Mouse (Mus musculus) MEL (cell line): ENCODE results near the gene Coq8b.

Experiments
- CHD2 ChIP-seq: IDR thresholded peaks from 2 replicates; pipeline ENCODE4 v1.6.1; 2011; ENCODE audit warnings: low read length, improper control_type of control experiment
- CTCF ChIP-seq, 3 experiments: IDR thresholded peaks in 2 of 3; conservative IDR thresholded peaks in 1 of 3; 2 replicates each; pipeline ENCODE4 v1.5.1; 2011 to 2012; ENCODE audit warnings: low read length in 3 of 3, low read depth in 2 of 3, mild to moderate bottlenecking in 2 of 3, improper control_type of control experiment in 1 of 3, inconsistent platforms in 1 of 3, mixed read lengths in 1 of 3, moderate library complexity in 1 of 3; ENCODE audit not compliant: control insufficient read depth in 1 of 3, insufficient read depth in 1 of 3, poor library complexity in 1 of 3, severe bottlenecking in 1 of 3
- JUND ChIP-seq: IDR thresholded peaks from 2 replicates; pipeline ENCODE4 v1.6.1; 2011; ENCODE audit warnings: low read depth, mild to moderate bottlenecking, improper control_type of control experiment, low read length
- POLR2A ChIP-seq, 2 experiments: IDR thresholded peaks; 2 replicates each; pipeline ENCODE4 v1.6.1; 2011 to 2012; ENCODE audit warnings: low read length in 2 of 2, mild to moderate bottlenecking in 2 of 2, control low read depth in 1 of 2, improper control_type of control experiment in 1 of 2, low read depth in 1 of 2, moderate library complexity in 1 of 2; ENCODE audit not compliant: control insufficient read depth in 1 of 2, insufficient read depth in 1 of 2, poor library complexity in 1 of 2
- RAD21 ChIP-seq: IDR thresholded peaks from 2 replicates; pipeline ENCODE4 v1.6.1; 2011; ENCODE audit warnings: mild to moderate bottlenecking, low read depth, low read length, improper control_type of control experiment
- RCOR1 ChIP-seq: IDR thresholded peaks from 2 replicates; pipeline ENCODE4 v1.6.1; 2012; ENCODE audit warnings: low read depth, mild to moderate bottlenecking, inconsistent platforms, low read length, improper control_type of control experiment
- ZNF384 ChIP-seq: IDR thresholded peaks from 2 replicates; pipeline ENCODE4 v1.6.1; 2012; ENCODE audit warnings: low read depth, mild to moderate bottlenecking, inconsistent platforms, low read length, improper control_type of control experiment

DNA sequence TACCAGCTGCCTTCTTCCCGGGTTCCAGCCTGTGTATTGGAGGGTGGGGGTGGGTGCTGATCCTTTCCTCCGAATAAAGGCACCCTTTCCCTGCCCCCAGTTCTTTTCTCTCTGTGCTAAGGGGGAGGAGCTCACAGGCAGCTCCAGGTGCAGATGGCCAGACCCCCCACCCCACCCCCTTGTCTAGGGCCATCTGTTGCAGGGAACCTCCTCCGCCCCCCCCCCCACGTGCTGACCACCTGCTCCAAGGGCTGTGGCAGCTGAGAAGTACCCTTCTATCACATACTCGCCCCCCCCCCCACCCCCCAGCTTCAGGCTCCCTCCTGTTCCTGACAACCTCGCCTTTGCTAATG, 25.0 kb downstream of the Coq8b start:
- TF ChIP-seq ZNF384 (no peak), POLR2A (IDR thresholded peaks at IDR 0.05; ENCODE audit: control insufficient read depth in 1 of 2, insufficient read depth in 1 of 2, low read depth in 1 of 2, low read length in 2 of 2, poor library complexity in 1 of 2) (no peak), CTCF (IDR thresholded peaks at IDR 0.05 in 2 of 3, conservative IDR thresholded peaks at IDR 0.05 in 1 of 3; ENCODE audit: control insufficient read depth in 1 of 3, insufficient read depth in 1 of 3, low read depth in 2 of 3, low read length in 3 of 3, poor library complexity in 1 of 3, severe bottlenecking in 1 of 3) (no peak), RAD21 (no peak), RCOR1 (no peak), CHD2 (no peak), JUND (no peak)
